Mouse (Mus musculus) fibroblast of lung, adult 2 months (primary cell): Measurements from ENCODE around the gene Cux2.
A peak's percentile ranks its signal among the peaks of the same experiment; 100 is the strongest.

ENCODE experiments used
- DNase-seq: peaks from one replicate; pipeline ENCODE4 v3.0.0-alpha.2; 2011; ENCODE audit warnings: low read depth

Gene Cux2

DNA sequence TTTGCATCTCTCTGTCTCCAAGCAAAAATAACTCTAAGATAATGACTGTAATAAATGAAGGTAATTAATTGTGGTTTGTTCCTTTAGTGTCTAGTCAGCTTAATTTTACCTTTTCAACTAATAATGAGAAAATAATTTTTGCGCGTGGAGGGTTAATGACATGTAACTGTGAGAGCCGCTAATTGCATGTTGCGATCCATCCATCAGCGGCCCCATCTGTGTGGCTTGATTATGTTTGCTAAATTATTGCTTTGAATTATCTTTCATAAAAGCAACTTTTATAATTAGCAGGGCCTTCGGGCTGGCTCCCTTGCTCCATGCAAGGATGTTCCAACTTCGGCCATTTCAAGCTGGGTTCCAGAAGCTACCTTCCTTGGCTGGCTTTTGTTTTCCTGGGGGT, 130.7 kb downstream of the Cux2 start:
- DNase-seq = no peak

DNA sequence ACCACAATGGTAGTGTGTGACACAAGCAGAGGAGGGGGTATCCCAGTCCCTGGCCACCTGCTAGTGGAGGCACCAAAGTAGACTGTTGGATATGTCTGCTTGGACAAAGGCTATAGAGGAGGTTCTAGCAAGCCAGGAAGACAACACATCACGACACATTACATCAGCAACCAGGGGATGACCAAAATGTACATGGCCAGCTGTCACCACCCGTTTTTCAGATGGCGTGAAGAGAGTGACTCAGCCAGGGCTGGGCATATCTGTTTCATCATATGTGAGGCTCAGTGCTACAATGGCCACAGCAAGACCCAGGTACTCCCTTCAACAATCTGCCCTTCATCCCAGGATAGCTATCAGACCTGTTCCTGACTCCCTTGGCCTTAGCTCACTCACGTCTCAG, 133.1 kb downstream of the Cux2 start:
- DNase-seq = no peak

DNA sequence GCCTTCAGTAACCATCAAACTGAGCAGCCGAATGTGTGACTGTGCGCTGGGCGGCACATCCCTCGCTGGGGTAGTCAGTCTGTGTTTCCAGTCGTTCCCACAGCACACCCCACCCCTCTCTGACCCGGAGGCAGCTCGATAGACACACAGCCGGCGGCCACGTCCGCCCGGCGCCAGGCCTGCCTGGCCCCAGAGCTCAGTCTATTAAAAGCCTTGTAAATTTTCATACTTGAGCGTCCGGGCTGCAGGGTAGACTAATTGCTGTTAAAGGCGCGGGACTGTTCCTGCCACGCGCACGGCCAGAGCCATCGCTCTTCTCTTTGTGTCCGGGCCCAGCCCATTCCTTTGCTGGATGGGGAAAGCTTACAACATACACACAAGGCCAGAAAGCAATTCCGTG, 135.9 kb downstream of the Cux2 start:
- DNase-seq = no peak

DNA sequence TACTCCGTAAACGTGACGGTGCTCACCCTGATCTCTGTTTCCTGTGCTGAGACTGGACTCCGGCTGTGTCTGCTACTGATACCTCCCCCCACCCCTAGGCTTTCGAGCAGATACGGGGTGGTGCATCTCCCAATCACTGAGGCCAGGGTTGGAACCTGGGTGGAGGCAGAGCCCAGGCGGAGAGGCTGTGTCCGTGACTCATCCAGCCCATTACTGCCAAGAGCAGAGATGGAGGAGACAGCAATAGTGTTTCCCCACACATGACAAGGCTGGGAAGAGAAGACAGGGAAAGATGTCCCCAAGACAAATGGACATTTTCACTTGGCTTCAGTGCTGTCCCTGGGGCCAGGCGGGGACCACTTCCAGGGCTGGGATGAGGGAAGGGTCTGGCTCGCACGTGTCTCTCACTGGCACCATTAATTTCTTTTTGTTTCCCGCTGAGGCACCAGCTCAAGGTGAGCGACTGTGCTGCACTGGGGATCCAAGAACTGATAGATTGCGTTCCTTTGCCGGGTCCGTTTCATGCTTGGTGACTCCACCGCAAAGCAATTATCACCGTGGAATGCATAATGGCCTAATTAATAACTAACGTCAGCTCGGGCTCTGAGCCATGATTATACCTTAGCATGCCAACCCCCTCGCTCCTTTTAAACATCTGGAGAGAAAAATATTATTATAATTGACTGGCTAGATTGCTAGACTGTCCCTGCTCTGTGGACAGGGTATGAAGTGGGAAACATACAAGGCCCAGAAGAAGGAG, 140.5 kb downstream of the Cux2 start:
- no peak for DNase-seq

DNA sequence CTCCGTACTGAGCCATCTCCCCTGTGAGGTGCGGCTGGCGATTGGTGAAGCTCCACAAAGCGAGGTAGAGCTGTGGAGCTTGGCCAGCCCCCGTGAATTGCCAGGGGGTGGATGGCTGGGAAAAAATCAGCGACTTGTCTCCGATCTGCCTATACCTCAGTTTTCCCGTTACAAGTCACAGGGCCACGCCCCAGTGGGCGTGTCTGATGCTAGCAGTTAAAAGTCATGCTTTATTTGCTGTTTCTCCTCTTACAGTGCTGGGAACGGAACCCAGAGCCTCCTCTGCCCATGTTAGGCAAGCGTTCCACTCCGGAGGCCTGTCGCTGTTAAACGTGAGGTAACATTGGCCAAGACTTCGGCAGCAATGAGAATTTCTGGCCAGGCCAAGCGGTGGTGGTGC, 144.2 kb downstream of the Cux2 start:
- DNase-seq = no peak

DNA sequence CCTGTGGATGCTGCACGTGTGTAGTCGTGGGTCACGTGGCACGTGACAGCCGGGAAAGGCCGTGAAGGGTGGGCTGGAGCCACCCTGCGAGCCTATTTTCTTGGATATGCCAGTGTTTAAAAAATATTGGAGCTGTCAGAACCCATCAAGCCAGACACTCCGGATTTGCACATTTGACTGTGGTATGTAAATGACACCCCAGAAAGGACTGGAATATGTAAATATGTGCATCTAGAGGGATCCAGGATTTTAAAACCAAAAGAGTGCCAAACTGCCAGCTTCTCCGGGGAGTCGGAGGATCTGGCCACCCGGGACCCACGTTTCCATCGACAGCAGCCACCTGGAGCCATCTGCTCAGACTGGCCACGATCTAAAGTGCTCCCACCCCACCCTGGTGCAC, 145.1 kb downstream of the Cux2 start:
- DNase-seq = no peak

DNA sequence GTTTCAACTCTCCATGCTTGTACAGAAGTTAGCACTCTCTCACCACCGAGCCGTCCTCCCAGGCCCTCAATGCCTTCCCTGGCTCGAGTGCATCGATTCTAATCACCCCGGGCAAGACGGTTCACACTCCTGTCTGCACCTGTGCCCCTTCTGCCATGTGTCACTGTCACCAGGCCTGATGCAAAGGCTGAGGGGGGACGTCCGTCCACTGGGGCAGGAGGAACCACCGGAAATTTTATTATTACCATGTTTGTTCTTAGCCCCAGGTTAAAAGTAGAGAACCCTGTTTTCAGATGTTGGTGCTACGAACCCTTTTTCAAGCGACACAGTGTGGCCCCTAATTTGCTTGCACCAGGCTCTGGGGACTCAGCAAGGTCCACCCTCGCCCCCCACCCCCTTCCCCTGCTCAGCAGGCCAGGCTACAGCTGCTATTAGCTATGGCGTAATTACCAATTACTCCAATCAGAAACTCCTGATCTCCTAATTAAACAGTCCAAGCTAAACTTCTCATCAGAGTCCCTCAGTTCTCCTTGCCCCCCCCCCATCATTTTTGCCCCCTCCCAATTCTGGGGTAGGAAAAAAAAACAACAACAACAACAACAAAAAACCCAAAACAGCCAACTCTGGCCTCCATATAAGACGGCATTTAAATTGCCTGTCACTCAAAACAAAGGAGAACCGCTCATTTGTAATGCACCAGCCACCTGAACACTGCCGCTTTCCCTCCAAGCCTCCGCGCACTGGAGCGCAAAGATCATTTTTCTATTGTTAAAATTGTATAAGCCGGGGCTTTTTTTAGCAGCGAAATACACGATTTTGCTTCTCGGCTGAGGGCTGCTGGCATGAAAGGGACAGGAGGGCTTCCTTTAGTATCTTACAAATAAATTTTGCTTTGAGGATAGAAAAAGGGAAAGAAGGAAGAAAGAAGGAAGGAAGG, 146.8 kb downstream of the Cux2 start:
- DNase-seq = no peak

DNA sequence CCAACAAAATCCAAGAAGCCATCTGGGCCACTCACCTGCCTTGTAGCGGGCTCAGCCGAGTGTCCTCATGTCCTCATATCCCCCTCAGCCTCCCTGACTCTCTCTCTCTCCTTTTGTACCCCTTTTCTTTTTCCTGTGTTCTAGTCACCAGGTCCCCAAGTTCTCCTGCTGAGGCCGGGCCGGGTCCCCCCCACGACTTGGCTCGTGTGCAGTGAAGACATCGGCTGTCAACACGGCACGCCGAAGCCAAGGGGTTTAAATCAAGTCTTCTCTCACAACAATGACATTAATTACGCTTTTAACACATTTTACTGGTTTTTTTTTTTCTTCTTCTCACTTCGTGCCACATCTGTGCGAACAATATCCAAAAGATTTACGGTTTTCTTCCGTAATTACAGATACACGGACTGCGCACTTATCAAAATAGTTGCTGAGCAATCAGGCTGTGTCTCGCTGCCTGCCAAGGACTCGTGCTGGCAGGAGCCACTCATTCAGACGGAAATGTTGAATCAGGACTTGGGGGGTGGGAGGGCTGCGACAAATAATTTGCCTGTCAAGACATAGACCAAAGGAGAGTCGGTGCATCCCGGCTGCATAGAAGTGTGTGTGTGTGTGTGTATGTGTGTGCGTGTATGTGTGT, 154.7 kb downstream of the Cux2 start:
- no peak for DNase-seq

DNA sequence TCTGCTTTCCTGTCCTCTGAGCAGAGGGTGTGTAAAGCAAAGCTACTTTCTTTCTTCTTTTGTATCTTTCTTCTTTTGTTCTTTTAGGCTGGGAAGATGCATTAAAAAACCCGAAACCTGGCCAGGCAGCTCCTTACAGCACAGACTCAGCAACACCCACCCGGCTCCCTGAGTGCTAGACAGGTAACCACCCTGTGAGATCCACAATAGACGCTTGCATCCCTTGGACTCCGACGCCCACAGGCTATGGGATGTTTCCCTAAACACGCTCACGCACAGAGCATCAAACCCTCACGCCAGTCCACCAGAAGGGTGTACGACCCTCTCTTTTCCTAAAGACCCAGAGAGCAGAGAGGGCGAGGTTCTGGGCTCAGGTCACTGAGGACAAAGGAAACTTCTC, 155.3 kb downstream of the Cux2 start:
- no peak for DNase-seq

DNA sequence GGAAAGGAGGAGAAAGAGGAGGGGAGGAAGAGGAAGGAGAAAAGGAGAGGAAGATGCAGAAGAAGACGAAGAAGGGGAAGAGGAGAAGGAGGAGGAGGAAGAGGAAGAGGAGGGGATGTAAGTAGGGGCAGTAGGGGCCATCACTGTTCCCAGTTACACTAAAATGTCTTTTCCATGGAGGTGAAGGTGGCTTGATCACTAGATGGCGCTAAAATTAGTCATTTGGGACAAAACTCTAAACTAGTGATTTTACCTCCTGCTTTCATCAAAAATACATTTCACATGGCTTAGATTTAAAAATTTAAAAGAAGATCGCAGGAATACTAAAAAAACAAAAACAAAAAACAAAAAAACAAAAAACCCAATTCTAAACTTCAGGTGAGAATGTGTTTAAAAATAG, 156.3 kb downstream of the Cux2 start:
- DNase-seq = no peak

DNA sequence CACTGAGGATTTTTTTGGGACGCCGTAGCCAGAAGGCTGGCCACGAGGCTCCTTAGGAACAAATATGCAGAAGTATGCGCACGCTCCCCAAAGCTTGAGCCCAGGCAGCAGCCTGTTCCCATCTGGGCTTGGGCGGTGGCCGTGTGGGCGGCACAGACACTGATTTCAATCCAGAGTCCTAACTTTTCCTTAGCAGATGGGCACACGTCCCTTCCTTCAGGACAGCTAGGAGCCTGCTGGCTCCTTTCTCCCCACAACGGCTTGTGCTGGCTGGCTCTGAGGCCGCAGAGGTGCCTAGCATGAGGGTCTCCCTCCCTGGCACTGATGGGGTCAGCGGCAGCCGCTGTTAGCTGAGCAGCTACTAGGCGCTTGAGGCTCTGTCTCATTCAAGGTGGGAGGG, 157.6 kb downstream of the Cux2 start:
- DNase-seq = no peak

DNA sequence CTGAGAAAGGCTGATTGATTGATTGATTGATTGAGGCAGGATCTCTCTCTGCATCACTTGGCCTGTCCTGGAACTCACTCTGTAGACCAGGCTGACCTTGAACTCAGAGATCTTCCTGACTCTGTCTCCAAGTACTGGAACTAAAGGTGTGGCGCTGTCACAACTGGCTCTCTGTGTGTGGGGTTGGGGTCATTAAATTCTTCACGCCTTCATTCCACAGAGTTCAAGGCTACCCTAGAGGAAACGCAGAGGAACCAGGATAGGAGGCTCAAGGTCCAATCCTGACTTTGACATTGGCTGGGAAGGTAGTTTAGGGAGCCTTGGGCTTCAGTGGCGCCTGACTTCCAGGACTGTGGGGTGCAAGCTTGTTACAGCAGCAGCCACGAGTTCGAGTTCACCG, 159.0 kb downstream of the Cux2 start:
- no peak for DNase-seq

DNA sequence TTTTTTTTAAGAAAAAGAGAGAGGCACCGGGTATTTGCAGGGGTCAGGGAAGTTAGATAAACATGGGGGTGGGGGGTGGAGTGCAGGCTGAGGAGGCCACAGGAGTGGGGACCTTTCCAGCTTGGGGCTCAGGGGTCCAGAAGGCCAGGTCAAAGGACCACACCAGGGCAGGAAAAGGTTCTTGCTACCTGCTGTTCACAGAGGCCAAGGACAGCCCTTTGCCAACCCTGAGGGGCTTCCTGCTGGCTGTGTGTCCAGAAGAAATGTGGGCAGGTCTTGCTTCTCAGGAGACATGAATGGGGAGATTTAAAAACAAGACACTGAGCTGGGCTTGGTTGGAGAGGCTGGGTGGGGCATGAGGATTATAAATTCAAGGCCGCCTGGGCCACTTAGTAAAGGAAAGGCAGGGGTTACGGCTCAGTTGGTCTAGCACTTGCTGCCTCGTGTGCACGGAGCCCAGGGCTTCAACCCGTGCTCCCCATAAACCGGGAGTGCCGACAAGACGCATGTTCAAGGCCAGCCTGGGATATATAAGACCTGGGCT, 160.0 kb downstream of the Cux2 start:
- DNase-seq = no peak

DNA sequence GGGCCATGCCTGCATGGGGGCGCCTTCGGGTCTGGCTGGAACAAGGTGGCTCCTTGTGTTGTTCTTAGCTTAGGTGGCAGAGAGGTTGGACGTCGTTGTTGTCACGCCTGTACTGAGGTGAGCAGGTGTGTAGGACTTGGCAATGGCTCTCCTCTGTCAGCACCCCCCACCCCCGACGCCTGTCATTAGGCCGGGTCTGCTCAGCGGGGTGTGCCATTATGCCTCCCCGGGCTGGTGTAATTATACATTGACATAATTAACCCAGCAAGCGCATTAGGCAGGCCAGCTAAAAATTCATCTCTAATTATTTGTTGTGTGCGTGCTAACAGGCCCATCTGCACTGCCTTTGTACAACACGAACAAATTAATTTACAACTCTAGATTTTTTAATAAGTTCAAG, 160.5 kb downstream of the Cux2 start:
- DNase-seq = no peak

DNA sequence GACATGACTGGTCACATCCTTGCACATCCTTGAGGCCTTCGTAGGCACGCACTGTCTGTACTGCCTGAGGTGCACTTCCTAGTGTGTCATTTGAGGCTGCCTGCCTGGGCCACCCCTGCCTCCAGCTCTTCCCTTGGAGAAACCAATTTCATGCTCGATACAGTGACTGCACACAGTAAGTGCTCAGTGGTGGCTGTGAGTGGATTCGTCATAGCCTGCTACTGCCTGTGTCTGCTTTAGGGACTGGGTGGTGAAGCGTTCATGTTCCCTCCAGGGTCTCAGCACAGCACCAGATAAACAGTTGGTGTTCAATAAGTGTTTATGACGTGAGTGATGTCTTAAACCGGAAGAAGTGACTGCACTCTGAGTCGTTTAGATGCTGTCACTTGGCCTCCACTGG, 166.5 kb downstream of the Cux2 start:
- no peak for DNase-seq

DNA sequence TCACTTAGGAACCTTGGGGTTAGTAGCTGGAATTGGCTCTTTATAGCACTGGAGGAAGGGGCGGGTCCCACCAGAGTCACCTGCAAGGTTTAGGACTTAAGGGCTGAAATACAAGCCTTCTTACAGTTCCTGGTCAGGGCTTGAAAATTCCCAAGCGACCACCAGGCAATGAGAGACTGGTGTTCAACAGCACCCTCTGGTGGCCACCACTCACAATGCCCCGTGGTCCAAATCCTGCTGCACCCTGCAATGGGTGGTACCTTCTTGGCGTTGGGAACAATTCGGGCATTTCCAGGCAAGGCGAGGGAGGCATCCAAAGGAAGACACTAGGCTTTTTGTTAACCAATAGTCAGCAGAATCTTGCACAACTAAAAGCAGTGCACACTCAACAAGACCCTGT, 170.7 kb downstream of the Cux2 start:
- no peak for DNase-seq

DNA sequence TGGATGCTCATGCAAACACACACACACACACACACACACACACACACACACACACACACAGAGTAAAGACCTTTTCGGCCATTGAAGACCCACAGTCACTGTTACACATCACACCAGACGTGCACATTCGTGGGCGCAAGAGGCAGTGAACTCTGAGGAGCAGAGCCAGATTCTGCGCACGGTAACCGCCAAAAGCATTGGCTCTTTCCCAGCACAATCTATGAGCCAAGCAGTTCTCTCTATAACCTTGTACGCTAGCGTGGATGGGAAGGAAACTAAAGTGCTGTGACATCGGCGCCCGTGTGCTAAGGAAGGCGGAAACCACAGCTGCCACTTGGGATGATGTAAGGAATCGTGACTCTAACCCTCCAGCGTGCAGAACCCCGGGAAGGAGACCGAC, 171.2 kb downstream of the Cux2 start:
- no peak for DNase-seq

DNA sequence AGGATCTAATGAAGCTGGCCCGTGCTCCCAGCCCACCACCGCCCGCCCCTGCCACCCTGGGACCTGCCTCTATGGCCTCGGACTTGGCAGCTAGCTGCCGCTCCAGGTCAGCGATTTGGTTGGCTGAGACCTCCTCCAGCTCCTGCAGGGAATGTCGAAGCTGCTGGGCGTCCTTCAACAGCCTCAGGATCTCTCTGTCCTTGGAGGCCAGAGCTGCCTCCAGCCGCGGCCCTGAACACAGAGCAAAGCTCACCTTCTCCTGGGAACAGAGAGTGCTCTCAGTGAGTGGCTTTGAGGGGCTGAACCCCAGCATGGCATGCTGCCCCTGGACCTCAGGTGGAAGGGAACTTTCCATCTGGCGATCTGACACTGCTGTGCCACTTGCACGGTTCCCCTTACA, 173.0 kb downstream of the Cux2 start:
- no peak for DNase-seq

DNA sequence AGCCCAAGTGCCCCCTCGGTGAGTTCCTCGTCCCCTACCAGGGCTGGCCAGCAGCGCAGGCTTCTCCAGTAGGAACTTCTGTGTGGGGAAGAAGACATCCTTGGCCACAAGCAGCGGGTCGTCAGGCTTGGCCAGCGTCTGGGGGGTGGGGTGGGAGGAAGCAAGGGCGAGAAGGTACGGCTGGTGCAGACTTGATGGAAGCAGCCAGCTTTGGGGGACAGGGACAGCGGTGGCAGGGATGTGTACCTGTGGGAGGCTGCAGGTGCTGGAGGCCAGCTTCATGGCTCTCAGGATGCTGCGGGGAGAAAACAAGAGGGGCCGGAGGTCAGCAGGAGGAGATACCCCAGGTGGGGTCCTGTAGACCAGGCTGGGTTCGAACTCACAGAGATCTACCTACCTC, 174.9 kb downstream of the Cux2 start:
- DNase-seq = no peak

DNA sequence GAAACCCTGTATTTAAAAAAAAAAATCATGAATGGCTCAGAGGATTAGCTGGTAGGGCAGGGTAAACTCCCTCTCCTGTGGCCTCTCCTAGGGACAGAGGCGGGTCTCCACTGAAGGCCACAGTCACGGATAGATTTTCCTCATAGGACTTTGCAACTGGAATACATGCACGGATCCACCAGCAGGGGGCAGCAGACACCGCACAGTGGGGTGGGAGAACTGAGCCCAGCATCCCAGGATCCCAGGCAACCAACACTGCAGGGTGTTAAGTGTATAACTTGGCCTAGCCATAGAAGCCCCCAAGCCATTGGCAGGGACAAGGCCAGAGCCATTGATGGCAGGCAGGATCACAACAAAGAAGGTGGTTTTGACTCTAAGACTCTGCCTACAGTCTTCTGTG, 177.7 kb downstream of the Cux2 start:
- DNase-seq = peak; percentile 35

DNA sequence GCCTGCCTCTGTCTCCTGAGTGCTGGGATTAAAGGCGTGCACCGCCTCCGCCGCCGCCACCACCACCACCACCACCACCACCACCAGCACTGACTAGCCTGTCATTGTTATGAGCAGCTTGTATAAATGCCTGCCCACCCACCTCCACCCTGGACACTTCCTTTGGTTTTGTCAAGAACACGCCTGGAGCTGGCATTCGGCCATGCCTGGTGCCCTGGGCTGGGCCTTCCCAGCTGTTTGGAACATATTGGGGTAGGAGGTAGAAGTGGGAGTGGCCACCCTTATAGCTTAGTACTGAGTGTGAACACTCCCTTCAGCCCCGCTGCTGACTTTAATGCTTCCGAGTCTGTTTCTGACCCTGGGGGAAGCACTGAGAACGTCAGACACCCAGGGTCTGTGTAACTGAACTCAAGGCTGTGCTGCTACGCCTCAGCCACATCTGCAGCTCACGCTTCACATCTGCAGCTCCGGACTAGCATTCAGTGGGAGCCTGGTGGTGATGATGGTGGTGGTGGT, 178.3 kb downstream of the Cux2 start:
- no peak for DNase-seq

DNA sequence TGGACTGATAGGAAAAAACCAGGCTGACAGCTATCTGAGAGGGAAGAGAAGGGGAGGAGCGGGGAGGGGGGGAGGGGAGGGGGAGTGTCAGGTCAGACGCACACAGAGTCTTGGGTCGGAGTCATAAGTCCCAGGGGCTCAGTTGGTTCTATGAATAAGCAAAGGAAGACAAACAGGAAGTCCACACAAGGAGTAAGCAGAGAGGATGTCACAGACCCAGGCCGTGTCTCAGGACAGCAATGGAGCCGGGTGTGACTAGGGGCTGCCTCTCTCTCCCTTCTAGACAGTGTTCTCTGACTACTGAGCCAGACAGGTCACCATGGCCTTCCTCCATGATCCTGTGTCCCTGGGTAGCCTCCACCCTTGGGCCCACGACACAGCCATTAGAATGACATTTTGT, 179.1 kb downstream of the Cux2 start:
- no peak for DNase-seq

DNA sequence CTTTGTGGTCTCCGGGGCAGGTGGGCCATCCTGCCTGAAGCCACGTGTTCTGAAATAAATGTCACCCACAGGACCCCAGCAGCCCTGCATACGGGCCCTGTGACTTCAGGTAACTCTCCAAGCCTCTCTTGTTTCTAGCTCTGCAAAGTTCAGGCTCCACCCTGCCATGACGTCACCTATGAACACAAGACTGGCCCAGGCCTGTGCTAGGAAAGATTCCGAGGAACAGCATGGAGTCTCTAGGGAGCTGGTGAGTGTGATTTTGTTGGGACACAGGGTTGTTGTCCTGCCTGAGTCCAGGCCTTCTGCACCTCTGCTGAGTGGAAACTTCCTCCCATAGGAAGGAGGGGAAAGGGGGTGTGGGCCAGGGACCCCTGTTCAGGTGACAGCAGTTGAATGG, 181.9 kb downstream of the Cux2 start:
- DNase-seq = no peak
